Mouse (Mus musculus) hindbrain, embryonic 15.5 days (tissue): Measurements from ENCODE around the gene Ubiad1. TPM values are rescaled to one million over a fixed set of nuclear protein-coding genes. Genes with fewer than 3 reads are reported as not detected.
A peak's percentile ranks its signal among the peaks of the same experiment; 100 is the strongest.

Experiments used
- ATAC-seq: fragments of 200-750 bp; cut with Nextera tagmentation; 2 replicates; pipeline ENCODE4 v1.8.0; 2017; ENCODE audit warnings: low read depth, moderate number of reproducible peaks, moderate TSS enrichment; ENCODE audit not compliant: low FRiP score
- H3K27ac ChIP-seq: fragments of 300-500 bp; sonication (generic); replicated peaks from 2 replicates; pipeline ENCODE4 v1.5.1; 2015; ENCODE audit warnings: mild to moderate bottlenecking, inconsistent platforms
- H3K27me3 ChIP-seq: fragments of 300-500 bp; sonication (generic); 2 replicates; pipeline ENCODE4 v1.6.1; 2015; ENCODE audit warnings: control low read depth, inconsistent platforms
- H3K36me3 ChIP-seq: fragments of 300-500 bp; sonication (generic); 2 replicates; pipeline ENCODE4 v1.6.1; 2015; ENCODE audit warnings: control low read depth, inconsistent platforms
- H3K4me1 ChIP-seq: fragments of 300-500 bp; sonication (generic); replicated peaks from 2 replicates; pipeline ENCODE4 v1.6.1; 2015; ENCODE audit warnings: control low read depth, inconsistent platforms
- H3K4me2 ChIP-seq: fragments of 300-500 bp; sonication (generic); 2 replicates; pipeline ENCODE4 v1.6.1; 2015; ENCODE audit warnings: moderate library complexity, mild to moderate bottlenecking, inconsistent platforms
- H3K4me3 ChIP-seq: fragments of 300-500 bp; sonication (generic); 2 replicates; pipeline ENCODE4 v1.5.1; 2015; ENCODE audit warnings: mild to moderate bottlenecking, inconsistent platforms
- H3K9ac ChIP-seq: fragments of 300-500 bp; sonication (generic); 2 replicates; pipeline ENCODE4 v1.6.1; 2015; ENCODE audit warnings: inconsistent platforms
- H3K9me3 ChIP-seq: fragments of 300-500 bp; sonication (generic); 2 replicates; pipeline ENCODE4 v1.6.1; 2016; ENCODE audit warnings: control low read depth, inconsistent platforms
- WGBS: fragments of 180-500 bp; shearing (Covaris S2); methylation state at CpG from one replicate; pipeline ENCODE4 v1.1.7; 2015; 5-methylcytosine and 5-hydroxymethylcytosine counted together
- polyA plus RNA-seq: library from polyadenylated mRNA; unstranded; fragments of >200 nt; fragmentation: Nextera tagmentation; extraction: Ambion mirVana; gene quantifications from 2 replicates; pipeline ENCODE4 v1.2.1, GENCODE M21; 2015

Gene Ubiad1
- polyA plus RNA-seq, 1 experiment from 2014 or later: 20.2 TPM

- no peak overlapping the region for H3K4me3 ChIP-seq
- H3K27ac ChIP-seq: no peak overlapping the region
- H3K9ac ChIP-seq: no peak overlapping the region
- H3K36me3 ChIP-seq: peaks cover 96% of the 10 kb centered on the region
- H3K4me1 ChIP-seq: no peaks in the 10 kb centered on the region
- no peak overlapping the region for H3K4me2 ChIP-seq
- no peaks in the 10 kb centered on the region for H3K27me3 ChIP-seq
- no peak for ATAC-seq
- WGBS: 94% methylated on average over 10 of the region's 10 CpGs
- H3K9me3 ChIP-seq: no peaks in the 10 kb centered on the region
Observed at GRCm38 (mm10) chr4:148468396-148468795, 23.8 kb upstream of the Ubiad1 start.

- no peak overlapping the region for H3K4me2 ChIP-seq
- ATAC-seq: no peak
- no peak overlapping the region for H3K9ac ChIP-seq
- H3K4me3 ChIP-seq: no peak overlapping the region
- H3K27me3 ChIP-seq: no peaks in the 10 kb centered on the region
- peaks cover 95% of the 10 kb centered on the region for H3K36me3 ChIP-seq
- no peaks in the 10 kb centered on the region for H3K4me1 ChIP-seq
- 89% methylated on average over 5 of the region's 5 CpGs for WGBS
- H3K9me3 ChIP-seq: no peaks in the 10 kb centered on the region
- no peak overlapping the region for H3K27ac ChIP-seq
Observed at GRCm38 (mm10) chr4:148466511-148467079, 22.0 kb upstream of the Ubiad1 start.

- H3K36me3 ChIP-seq: peaks cover 82% of the 10 kb centered on the region
- no peak for ATAC-seq
- no peaks in the 10 kb centered on the region for H3K4me1 ChIP-seq
- WGBS: 89% methylated on average over 12 of the region's 12 CpGs
- H3K27me3 ChIP-seq: no peaks in the 10 kb centered on the region
- H3K4me3 ChIP-seq: no peak overlapping the region
- no peaks in the 10 kb centered on the region for H3K9me3 ChIP-seq
- H3K4me2 ChIP-seq: no peak overlapping the region
- H3K9ac ChIP-seq: no peak overlapping the region
- H3K27ac ChIP-seq: no peak overlapping the region
Observed at GRCm38 (mm10) chr4:148464869-148465268, 20.3 kb upstream of the Ubiad1 start.

GRCm38 (mm10) chr4:148464301-148464700 lies 19.7 kb upstream of the Ubiad1 start:
- Histone ChIP-seq H3K27ac (no peak overlapping the region), H3K4me2 (no peak overlapping the region), H3K27me3 (no peaks in the 10 kb centered on the region), H3K36me3 (peaks cover 81% of the 10 kb centered on the region), H3K4me1 (no peaks in the 10 kb centered on the region), H3K9me3 (no peaks in the 10 kb centered on the region), H3K4me3 (no peak overlapping the region), H3K9ac (no peak overlapping the region)
- ATAC-seq: no peak
- 94% methylated on average over 12 of the region's 12 CpGs for WGBS

GRCm38 (mm10) chr4:148463208-148463960 lies 18.8 kb upstream of the Ubiad1 start:
- H3K27me3 ChIP-seq: no peaks in the 10 kb centered on the region
- H3K9me3 ChIP-seq: no peaks in the 10 kb centered on the region
- no peak overlapping the region for H3K27ac ChIP-seq
- 65% methylated on average over 14 of the region's 14 CpGs for WGBS
- H3K4me3 ChIP-seq: no peak overlapping the region
- no peaks in the 10 kb centered on the region for H3K4me1 ChIP-seq
- peaks cover 81% of the 10 kb centered on the region for H3K36me3 ChIP-seq
- H3K9ac ChIP-seq: no peak overlapping the region
- ATAC-seq: peak; percentile 47; the same call in 1 of the 2 replicates
- no peak overlapping the region for H3K4me2 ChIP-seq

DNA sequence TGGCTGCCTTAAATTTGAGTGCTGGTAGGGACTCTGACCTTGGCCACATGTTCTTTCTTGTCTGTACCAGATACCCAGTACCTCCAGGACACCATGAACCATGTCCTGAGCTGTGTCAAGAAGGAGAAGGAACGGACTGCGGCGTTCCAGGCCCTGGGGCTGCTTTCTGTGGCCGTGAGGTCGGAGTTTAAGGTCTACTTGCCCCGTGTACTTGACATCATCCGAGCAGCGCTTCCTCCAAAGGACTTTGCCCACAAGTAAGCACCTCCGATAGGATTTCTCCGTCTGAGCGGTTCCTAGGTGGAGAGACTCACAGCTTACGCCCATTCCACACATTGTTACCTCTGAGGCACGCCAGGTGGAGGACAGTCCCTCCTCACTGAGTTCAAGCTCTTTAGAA lies 18.1 kb upstream of the Ubiad1 start:
- Histone ChIP-seq H3K36me3 (peaks cover 78% of the 10 kb centered on the region), H3K4me3 (no peak overlapping the region), H3K9ac (no peak overlapping the region), H3K9me3 (no peaks in the 10 kb centered on the region), H3K4me1 (no peaks in the 10 kb centered on the region), H3K4me2 (no peak overlapping the region), H3K27ac (no peak overlapping the region), H3K27me3 (no peaks in the 10 kb centered on the region)
- ATAC-seq: no peak
- WGBS: 97% methylated on average over 13 of the region's 13 CpGs

DNA sequence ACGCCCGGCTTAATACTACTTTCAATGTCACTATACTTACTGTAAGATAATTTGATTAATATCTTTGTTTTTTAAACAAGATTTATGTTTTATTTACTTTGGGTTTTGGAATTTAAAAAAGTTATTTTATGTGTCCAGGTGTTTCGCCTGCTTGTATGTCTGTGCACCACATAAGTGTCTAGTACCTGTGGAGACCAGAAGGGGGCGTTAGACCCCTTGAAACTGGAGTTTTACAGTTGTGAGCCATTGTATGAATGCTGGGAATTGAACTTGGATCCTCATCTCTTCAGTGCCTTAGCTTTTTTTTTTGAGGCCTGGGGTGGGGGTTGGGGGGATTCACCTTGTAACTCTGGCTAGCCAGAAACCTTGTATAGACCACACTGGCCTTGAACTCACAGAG lies 17.2 kb upstream of the Ubiad1 start:
- Histone ChIP-seq H3K4me1 (no peaks in the 10 kb centered on the region), H3K4me3 (no peak overlapping the region), H3K4me2 (no peak overlapping the region), H3K9ac (no peak overlapping the region), H3K27ac (no peak overlapping the region), H3K9me3 (no peaks in the 10 kb centered on the region), H3K27me3 (no peaks in the 10 kb centered on the region), H3K36me3 (peaks cover 78% of the 10 kb centered on the region)
- no peak for ATAC-seq
- 83% methylated on average over 4 of the region's 4 CpGs for WGBS

DNA sequence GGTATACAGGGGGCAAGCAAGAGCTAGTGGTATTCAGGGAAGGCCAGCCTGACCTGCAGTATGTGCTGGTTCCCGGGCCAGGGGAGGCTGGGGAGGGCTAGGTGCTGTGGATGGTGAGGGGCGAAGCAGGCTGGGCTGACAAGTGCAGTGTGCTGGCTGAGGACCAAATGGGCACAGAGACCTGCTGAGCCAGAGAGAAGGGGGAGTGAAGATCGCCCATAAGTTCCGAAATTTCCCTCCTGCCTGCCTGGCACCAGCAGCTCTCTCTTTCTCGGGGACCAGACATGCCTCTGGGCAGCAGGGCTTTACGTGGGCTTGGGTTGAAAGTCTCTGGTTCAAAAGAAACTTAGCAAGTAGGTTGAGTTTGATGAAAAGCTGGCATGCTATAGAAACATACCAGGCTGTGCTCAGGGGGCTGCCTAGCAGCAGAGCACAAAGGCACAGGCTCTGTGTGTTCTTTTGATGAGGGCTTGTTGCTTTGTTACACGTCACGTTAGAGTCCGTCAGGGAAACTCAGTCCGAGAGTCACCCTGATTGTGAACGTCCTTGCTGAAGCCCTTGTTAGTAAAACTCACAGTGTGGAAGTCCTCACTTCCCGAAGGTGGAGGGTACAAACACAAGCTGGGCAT lies 16.2 kb upstream of the Ubiad1 start:
- Histone ChIP-seq H3K4me3 (no peak overlapping the region), H3K4me2 (no peak overlapping the region), H3K4me1 (no peaks in the 10 kb centered on the region), H3K36me3 (peaks cover 78% of the 10 kb centered on the region), H3K9me3 (no peaks in the 10 kb centered on the region), H3K27me3 (no peaks in the 10 kb centered on the region), H3K9ac (no peak overlapping the region), H3K27ac (peak overlapping the region; percentile 55)
- WGBS: 44% methylated on average over 12 of the region's 12 CpGs
- ATAC-seq: peak; percentile 79

DNA sequence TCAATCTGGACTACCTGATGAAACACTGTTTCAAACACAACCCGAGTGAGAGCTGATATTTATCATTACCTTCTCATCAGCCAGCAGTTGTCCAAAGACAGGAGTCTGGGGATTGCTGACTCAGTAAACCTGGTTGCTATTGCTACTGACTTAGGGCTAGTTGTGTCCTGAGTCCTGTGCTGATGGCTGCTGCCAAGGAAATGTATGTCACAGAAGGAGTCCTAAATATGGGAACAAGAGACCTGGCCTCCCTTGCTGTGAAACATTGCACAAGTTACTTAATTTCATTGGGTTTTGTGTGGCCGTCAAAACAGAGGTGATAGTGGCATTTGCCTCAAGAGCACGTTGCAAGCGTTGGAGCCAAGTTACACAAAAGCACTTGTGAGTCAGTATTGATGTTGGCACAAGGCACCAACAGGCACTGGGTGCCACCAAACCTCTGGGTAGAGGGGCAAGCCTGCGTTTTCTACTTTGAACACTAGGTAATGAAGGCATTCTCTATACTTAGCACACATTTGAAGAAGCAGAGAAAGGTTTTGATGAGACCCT lies 11.0 kb upstream of the Ubiad1 start:
- Histone ChIP-seq H3K4me2 (no peak overlapping the region), H3K27me3 (no peaks in the 10 kb centered on the region), H3K9me3 (no peaks in the 10 kb centered on the region), H3K4me1 (peaks cover 6% of the 10 kb centered on the region), H3K36me3 (peaks cover 73% of the 10 kb centered on the region), H3K9ac (no peak overlapping the region), H3K27ac (no peak overlapping the region), H3K4me3 (no peak overlapping the region)
- whole genome bisulfite sequencing: 95% methylated on average over 5 of the region's 5 CpGs
- no peak for ATAC-seq

- H3K9ac ChIP-seq: no peak overlapping the region
- H3K36me3 ChIP-seq: peaks cover 60% of the 10 kb centered on the region
- no peaks in the 10 kb centered on the region for H3K9me3 ChIP-seq
- ATAC-seq: no peak
- H3K4me2 ChIP-seq: no peak overlapping the region
- no peaks in the 10 kb centered on the region for H3K27me3 ChIP-seq
- no peak overlapping the region for H3K27ac ChIP-seq
- H3K4me3 ChIP-seq: no peak overlapping the region
- WGBS: 89% methylated on average over 11 of the region's 11 CpGs
- peaks cover 22% of the 10 kb centered on the region for H3K4me1 ChIP-seq
Observed at GRCm38 (mm10) chr4:148453707-148454106, 9.1 kb upstream of the Ubiad1 start.

- Histone ChIP-seq H3K4me3 (peak overlapping the region; percentile 76), H3K36me3 (peaks cover 19% of the 10 kb centered on the region), H3K27me3 (no peaks in the 10 kb centered on the region), H3K4me1 (peaks cover 41% of the 10 kb centered on the region), H3K9ac (peak overlapping the region; percentile 83), H3K27ac (peak overlapping the region; percentile 79), H3K4me2 (peak overlapping the region; percentile 79), H3K9me3 (no peaks in the 10 kb centered on the region)
- no peak for ATAC-seq
- 0% methylated on average over 15 of the region's 15 CpGs for WGBS
Observed at GRCm38 (mm10) chr4:148448853-148449245, 4.3 kb upstream of the Ubiad1 start.

DNA sequence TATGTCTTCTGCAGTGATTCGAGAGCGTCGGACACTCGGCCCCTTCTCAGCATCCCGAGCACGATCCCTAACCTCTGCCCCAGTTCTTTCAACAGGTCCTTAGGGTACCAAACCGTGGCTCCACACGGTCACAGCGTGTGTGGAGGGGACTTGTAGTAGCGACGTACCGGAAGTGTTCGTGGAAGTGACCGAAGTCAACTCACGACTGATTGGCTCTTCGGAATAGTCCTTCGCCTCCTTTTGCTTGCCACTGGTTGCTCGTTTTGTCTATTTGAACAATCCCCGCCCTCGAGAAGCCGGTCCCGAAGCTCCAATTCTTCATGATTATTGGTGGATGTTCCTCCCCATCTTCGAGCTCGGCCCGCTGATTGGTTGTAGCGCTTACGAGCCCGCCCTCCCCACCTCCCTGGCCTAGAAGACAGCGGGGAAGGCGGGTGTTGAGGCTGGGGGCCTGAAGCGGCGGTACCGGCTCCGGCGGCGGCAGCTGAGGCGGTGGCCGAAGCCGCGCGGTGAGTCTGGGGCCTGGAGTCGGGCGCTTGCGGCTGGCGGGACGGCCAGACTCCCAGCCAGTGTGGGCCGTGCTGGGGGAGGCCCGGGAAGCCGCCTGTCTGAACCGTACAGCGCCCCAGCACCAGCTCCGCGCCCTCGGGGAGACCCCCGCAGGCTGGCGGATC lies 3.7 kb upstream of the Ubiad1 start, which contains the start of gene Mtor:
Gene Mtor, plus strand, starts transcription at position 433 of the 674 bp plus-strand sequence.
- whole genome bisulfite sequencing: under 1% methylated on average over 49 of the region's 56 CpGs
- Histone ChIP-seq H3K36me3 (peaks cover 13% of the 10 kb centered on the region), H3K9ac (peak within 1 kb of the TSS; percentile 83), H3K4me2 (peak within 1 kb of the TSS; percentile 79), H3K4me1 (peaks cover 47% of the 10 kb centered on the region), H3K4me3 (peak within 1 kb of the TSS; percentile 76), H3K27ac (peak within 1 kb of the TSS; percentile 79), H3K9me3 (no peaks in the 10 kb centered on the region), H3K27me3 (no peaks in the 10 kb centered on the region)
- peak; percentile 98 for ATAC-seq
